Mouse (Mus musculus) cerebellum, adult 2 months (tissue): ENCODE results near the gene Adgrv1. TPM values are rescaled to one million over a fixed set of nuclear protein-coding genes. Genes with fewer than 3 reads are reported as not detected.

Experiments
- DNase-seq, 2 experiments: peaks; one replicate each; pipeline ENCODE4 v3.0.0; 2021
- H3K27ac ChIP-seq: fragments of 200-500 bp; 2 replicates; pipeline ENCODE4 v1.5.1; 2012; ENCODE audit warnings: low read length, control low read depth, inconsistent platforms; ENCODE audit not compliant: insufficient read depth
- H3K27me3 ChIP-seq: fragments of 200-500 bp; 2 replicates; pipeline ENCODE4 v1.6.1; 2012; ENCODE audit warnings: inconsistent platforms, mild to moderate bottlenecking, low read length, moderate library complexity; ENCODE audit not compliant: control insufficient read depth, insufficient read depth
- H3K4me1 ChIP-seq: fragments of 200-500 bp; 2 replicates; pipeline ENCODE4 v1.6.1; 2011; ENCODE audit warnings: low read length; ENCODE audit not compliant: control insufficient read depth, insufficient read depth
- H3K4me3 ChIP-seq: fragments of 200-500 bp; replicated peaks from 2 replicates; pipeline ENCODE3; 2011; ENCODE audit warnings: mild to moderate bottlenecking, low read depth, low read length, control low read depth; ENCODE audit not compliant: insufficient read depth
- CTCF ChIP-seq: fragments of 200-500 bp; IDR thresholded peaks from 2 replicates; pipeline ENCODE4 v1.5.1; 2011; ENCODE audit warnings: low read depth, mild to moderate bottlenecking, control low read depth, low read length, moderate library complexity, borderline replicate concordance; ENCODE audit not compliant: insufficient read depth
- POLR2A ChIP-seq: fragments of 200-500 bp; IDR thresholded peaks from 2 replicates; pipeline ENCODE4 v1.6.1; 2011; ENCODE audit warnings: low read length, control low read depth, borderline replicate concordance; ENCODE audit not compliant: insufficient read depth
- WGBS: fragments of 180-500 bp; shearing (Covaris S2); methylation state at CpG from one replicate; pipeline ENCODE4 v1.1.7; 2018; 5-methylcytosine and 5-hydroxymethylcytosine counted together
- polyA plus RNA-seq: library from polyadenylated mRNA; depleted of rRNA; stranded (reverse); fragments of >200 nt; gene quantifications from 2 replicates; pipeline ENCODE4 v1.2.3, GENCODE M21; 2012; rRNA removed

Gene Adgrv1
- polyA plus RNA-seq: 2.6 and 3.4 TPM in 2 replicates

DNA sequence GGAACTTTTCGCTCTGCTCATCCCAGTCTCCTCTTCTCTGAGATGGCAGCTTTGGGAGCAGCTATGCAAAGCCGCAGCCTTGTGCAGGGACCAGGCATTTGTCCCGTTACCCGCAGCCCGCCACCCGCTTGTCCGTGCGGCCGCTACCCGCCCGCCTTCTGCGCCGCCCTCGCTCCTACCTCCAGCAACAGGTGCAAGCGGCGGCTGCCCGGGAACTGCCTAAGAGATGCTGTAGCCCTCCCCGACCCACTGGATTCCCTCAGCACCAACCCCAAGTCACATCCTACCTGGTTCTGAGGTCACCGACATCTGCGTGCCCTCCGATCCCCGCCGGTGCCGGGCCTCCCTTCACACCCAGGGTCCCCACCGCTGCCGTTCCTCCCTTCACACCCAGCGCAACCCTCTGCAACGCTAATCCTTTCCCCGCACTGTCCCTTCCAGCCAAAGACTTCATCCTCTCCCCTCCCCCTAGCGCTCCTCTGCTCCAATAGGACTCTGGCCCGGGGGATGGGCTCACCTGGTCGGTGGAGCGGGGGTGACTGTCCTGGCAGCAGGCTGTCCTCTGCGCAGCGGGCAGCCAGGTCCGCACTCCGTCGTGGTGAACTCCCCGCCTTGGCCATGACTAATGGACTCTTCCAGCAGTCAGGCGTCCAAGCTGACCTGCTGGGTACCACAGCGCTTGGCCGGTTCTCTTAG is at the start of gene Adgrv1:
TSS of gene Adgrv1 (minus strand) at position 435 of the 696 bp plus-strand sequence.
- Histone ChIP-seq H3K4me1 (no peaks in the 10 kb centered on the region), H3K27me3 (no peaks in the 10 kb centered on the region), H3K27ac (no peak within 1 kb of the TSS), H3K4me3 (peak within 1 kb of the TSS; percentile 51)
- TF ChIP-seq CTCF (no peak), POLR2A (no peak)
- peak; percentile 79 to 89 for DNase-seq
- under 1% methylated on average over 42 of the region's 42 CpGs for WGBS

GRCm38 (mm10) chr13:81675333-81675732 is 42.4 kb upstream of the Adgrv1 start:
- no peak overlapping the region for H3K4me3 ChIP-seq
- no peaks in the 10 kb centered on the region for H3K27me3 ChIP-seq
- 87% methylated on average over 8 of the region's 8 CpGs for WGBS
- H3K27ac ChIP-seq: no peak overlapping the region
- DNase-seq: no peak
- no peak for TF ChIP-seq POLR2A
- TF ChIP-seq CTCF: no peak
- H3K4me1 ChIP-seq: no peaks in the 10 kb centered on the region

GRCm38 (mm10) chr13:81667713-81668112 is 34.8 kb upstream of the Adgrv1 start:
- Histone ChIP-seq H3K4me1 (peaks cover 10% of the 10 kb centered on the region), H3K27me3 (no peaks in the 10 kb centered on the region), H3K27ac (no peak overlapping the region), H3K4me3 (no peak overlapping the region)
- 94% methylated on average over 5 of the region's 5 CpGs for WGBS
- TF ChIP-seq POLR2A (no peak), CTCF (no peak)
- no peak for DNase-seq

GRCm38 (mm10) chr13:81664331-81664698 is 31.4 kb upstream of the Adgrv1 start:
- Histone ChIP-seq H3K27ac (peak overlapping the region; percentile 61; the same call in 1 of the 2 replicates), H3K4me3 (peak overlapping the region; percentile 12), H3K4me1 (peaks cover 14% of the 10 kb centered on the region), H3K27me3 (no peaks in the 10 kb centered on the region)
- 11% methylated on average over 5 of the region's 5 CpGs for WGBS
- no peak for TF ChIP-seq POLR2A
- no peak for TF ChIP-seq CTCF
- DNase-seq: peak; percentile 58 to 83

- DNase-seq: peak; percentile 45 to 56
- WGBS: 15% methylated on average over 12 of the region's 12 CpGs
- TF ChIP-seq CTCF (no peak), POLR2A (no peak)
These were observed 30.8 kb upstream of the Adgrv1 start for GRCm38 (mm10) chr13:81663566-81664330.

GRCm38 (mm10) chr13:81658053-81658752 is 25.2 kb upstream of the Adgrv1 start:
- peak overlapping the region; percentile 91 for H3K4me3 ChIP-seq
- peak overlapping the region; percentile 81; the same call in 1 of the 2 replicates for H3K27ac ChIP-seq
- H3K27me3 ChIP-seq: no peaks in the 10 kb centered on the region
- TF ChIP-seq CTCF (no peak), POLR2A (no peak)
- peaks cover 8% of the 10 kb centered on the region for H3K4me1 ChIP-seq
- DNase-seq: no peak
- WGBS: 1% methylated on average over 21 of the region's 21 CpGs

More at GRCm38 (mm10) chr13:81663566-81664330, 30.8 kb upstream of the Adgrv1 start:
- Histone ChIP-seq H3K27me3 (no peaks in the 10 kb centered on the region), H3K27ac (peak overlapping the region; percentile 81), H3K4me3 (peak overlapping the region; percentile 26), H3K4me1 (peaks cover 17% of the 10 kb centered on the region)

DNA sequence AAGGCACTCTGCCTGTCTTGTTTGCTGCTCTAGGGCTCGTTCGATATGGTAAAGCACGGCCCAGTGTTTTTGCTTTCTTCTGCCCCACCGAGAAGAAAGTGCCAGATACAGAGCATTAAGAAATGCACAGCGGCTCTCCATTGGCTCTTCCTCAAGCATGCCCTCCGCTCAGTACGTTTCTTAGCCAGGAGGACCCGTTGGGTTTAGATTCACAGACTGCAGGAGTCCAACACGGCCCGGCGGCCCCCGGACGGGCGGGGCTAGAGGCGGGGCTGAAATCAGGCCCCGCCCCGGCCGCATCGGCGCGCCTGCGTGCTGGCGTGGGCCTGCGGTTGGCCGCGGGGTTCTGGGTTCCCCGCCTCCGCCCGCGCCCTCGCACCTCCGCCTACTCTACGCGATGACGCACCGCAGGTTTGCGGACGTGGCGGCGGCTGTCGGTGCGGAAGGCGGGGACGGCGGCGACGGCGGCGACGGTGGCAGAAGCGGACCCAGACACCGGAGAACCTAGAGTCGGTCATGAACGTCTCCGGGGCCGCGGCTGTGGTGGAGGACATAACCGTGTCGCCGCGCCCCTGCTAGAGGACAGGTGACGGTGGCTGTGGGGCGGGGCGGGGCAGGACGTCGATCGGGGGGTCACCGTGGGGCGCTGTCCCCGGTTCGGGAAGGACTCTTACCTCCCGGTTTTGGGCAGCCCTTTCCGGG is 24.5 kb upstream of the Adgrv1 start, which contains the start of gene Lysmd3:
TSS of gene Lysmd3 (plus strand) at position 313 of the 702 bp plus-strand sequence.
- H3K27ac ChIP-seq: peak within 1 kb of the TSS; percentile 81
- under 1% methylated on average over 73 of the region's 73 CpGs for WGBS
- TF ChIP-seq CTCF (no peak), POLR2A (peak; percentile 87)
- peak within 1 kb of the TSS; percentile 93 for H3K4me3 ChIP-seq
- DNase-seq: peak; percentile 95 to 96
- no peaks in the 10 kb centered on the region for H3K27me3 ChIP-seq
- H3K4me1 ChIP-seq: peaks cover 8% of the 10 kb centered on the region; the same call in 1 of the 2 replicates
